Mouse (Mus musculus) intestine, postnatal 0 days (tissue): ENCODE data around the gene Duoxa1. TPM values are rescaled to one million over a fixed set of nuclear protein-coding genes. Genes with fewer than 3 reads are reported as not detected.
A peak's percentile ranks its signal among the peaks of the same experiment; 100 is the strongest.

ENCODE experiments used
- ATAC-seq: fragments of 200-750 bp; cut with Nextera tagmentation; 2 replicates; pipeline ENCODE4 v1.8.0; 2017; ENCODE audit warnings: mild to moderate bottlenecking, moderate TSS enrichment, moderate library complexity
- H3K27ac ChIP-seq: fragments of 300-500 bp; sonication (generic); 2 replicates; pipeline ENCODE4 v1.5.1; 2014; ENCODE audit warnings: mild to moderate bottlenecking, low read depth, low read length, moderate library complexity
- H3K27me3 ChIP-seq: fragments of 300-500 bp; sonication (generic); replicated peaks from 2 replicates; pipeline ENCODE4 v1.6.1; 2014; ENCODE audit warnings: low read length, mixed read lengths; ENCODE audit not compliant: control insufficient read depth, insufficient read depth
- H3K36me3 ChIP-seq: fragments of 300-500 bp; sonication (generic); 2 replicates; pipeline ENCODE4 v1.6.1; 2014; ENCODE audit warnings: mild to moderate bottlenecking, moderate library complexity; ENCODE audit not compliant: control insufficient read depth, insufficient read depth
- H3K4me1 ChIP-seq: fragments of 300-500 bp; sonication (generic); replicated peaks from 2 replicates; pipeline ENCODE4 v1.6.1; 2014; ENCODE audit warnings: antibody characterized with exemption, low read length, mixed read lengths; ENCODE audit not compliant: control insufficient read depth, insufficient read depth
- H3K4me2 ChIP-seq: fragments of 300-500 bp; sonication (generic); replicated peaks from 2 replicates; pipeline ENCODE4 v1.6.1; 2014; ENCODE audit warnings: low read depth, mild to moderate bottlenecking, moderate library complexity
- H3K4me3 ChIP-seq: fragments of 300-500 bp; sonication (generic); 2 replicates; pipeline ENCODE4 v1.5.1; 2014; ENCODE audit warnings: low read depth, low read length
- H3K9ac ChIP-seq: fragments of 300-500 bp; sonication (generic); 2 replicates; pipeline ENCODE4 v1.6.1; 2014; ENCODE audit warnings: mild to moderate bottlenecking, low read depth, low read length
- H3K9me3 ChIP-seq: fragments of 300-500 bp; sonication (generic); 2 replicates; pipeline ENCODE4 v1.6.1; 2016; ENCODE audit warnings: mixed run types; ENCODE audit not compliant: control insufficient read depth
- CTCF ChIP-seq: sonication (generic); IDR thresholded peaks from 2 replicates; pipeline ENCODE4 v1.5.1; 2016; ENCODE audit warnings: low read depth, mild to moderate bottlenecking, control low read depth, antibody characterized with exemption, moderate library complexity
- WGBS: fragments of 180-500 bp; shearing (Covaris S2); extraction: QIAGEN DNeasy Blood & Tissue Kit; methylation state at CpG from one replicate; pipeline ENCODE4 v1.1.7; 2014; 5-methylcytosine and 5-hydroxymethylcytosine counted together
- polyA plus RNA-seq: library from polyadenylated mRNA; unstranded; fragments of >200 nt; fragmentation: Nextera tagmentation; extraction: Ambion mirVana; gene quantifications from 2 replicates; pipeline ENCODE4 v1.2.1, GENCODE M21; 2015

The Duoxa1 gene
- polyA plus RNA-seq: not detected in 2 replicates

- Histone ChIP-seq H3K4me1 (no peaks in the 10 kb centered on the region; the same call in 1 of the 2 replicates), H3K36me3 (no peaks in the 10 kb centered on the region), H3K9ac (no peak within 1 kb of the TSS), H3K9me3 (no peaks in the 10 kb centered on the region), H3K27me3 (peaks cover 47% of the 10 kb centered on the region), H3K4me2 (peak within 1 kb of the TSS; percentile 68), H3K27ac (no peak within 1 kb of the TSS), H3K4me3 (peak within 1 kb of the TSS; percentile 29)
- WGBS: 4% methylated on average over 24 of the region's 24 CpGs
- ATAC-seq: peak; percentile 41
- no peak for TF ChIP-seq CTCF
Measured at GRCm38 (mm10) chr2:122313536-122313935, at the start of gene Duoxa1. TSS of gene Duoxa1 (minus strand) at chr2:122313730.

GRCm38 (mm10) chr2:122362622-122363523 is 49.3 kb upstream of the Duoxa1 start:
- no peak overlapping the region for H3K27ac ChIP-seq
- H3K4me1 ChIP-seq: 0 out of 2 replicates have a peak, but pooled peaks cover 4% of the 10 kb centered on the region
- H3K4me3 ChIP-seq: no peak overlapping the region
- H3K4me2 ChIP-seq: no peak overlapping the region
- no peaks in the 10 kb centered on the region for H3K9me3 ChIP-seq
- H3K27me3 ChIP-seq: no peaks in the 10 kb centered on the region
- no peak overlapping the region for H3K9ac ChIP-seq
- 91% methylated on average over 13 of the region's 13 CpGs for WGBS
- no peak for ATAC-seq
- TF ChIP-seq CTCF: peak; percentile 36
- H3K36me3 ChIP-seq: peaks cover 10% of the 10 kb centered on the region; the same call in 1 of the 2 replicates

GRCm38 (mm10) chr2:122361868-122362621 is 48.5 kb upstream of the Duoxa1 start:
- Histone ChIP-seq H3K4me1 (no peaks in the 10 kb centered on the region), H3K9me3 (no peaks in the 10 kb centered on the region), H3K27ac (no peak overlapping the region), H3K36me3 (peaks cover 10% of the 10 kb centered on the region; the same call in 1 of the 2 replicates), H3K9ac (no peak overlapping the region), H3K27me3 (no peaks in the 10 kb centered on the region), H3K4me2 (no peak overlapping the region), H3K4me3 (no peak overlapping the region)
- ATAC-seq: peak; percentile 35; the same call in 1 of the 2 replicates
- WGBS: 57% methylated on average over 10 of the region's 10 CpGs
- no peak for TF ChIP-seq CTCF

GRCm38 (mm10) chr2:122361181-122361580 is 47.7 kb upstream of the Duoxa1 start:
- no peak for ATAC-seq

GRCm38 (mm10) chr2:122360310-122360709 is 46.8 kb upstream of the Duoxa1 start:
- TF ChIP-seq CTCF: no peak
- Histone ChIP-seq H3K9ac (no peak overlapping the region), H3K4me2 (no peak overlapping the region), H3K36me3 (peaks cover 20% of the 10 kb centered on the region; the same call in 1 of the 2 replicates), H3K27me3 (no peaks in the 10 kb centered on the region), H3K27ac (0 out of 2 replicates have a peak overlapping the region, but pooled peaks have one; percentile 28), H3K9me3 (no peaks in the 10 kb centered on the region), H3K4me1 (no peaks in the 10 kb centered on the region), H3K4me3 (no peak overlapping the region)
- peak; percentile 88 for ATAC-seq
- 55% methylated on average over 6 of the region's 6 CpGs for WGBS

More at GRCm38 (mm10) chr2:122361181-122361580, 47.7 kb upstream of the Duoxa1 start:
- Histone ChIP-seq H3K4me1 (no peaks in the 10 kb centered on the region), H3K9ac (no peak overlapping the region), H3K36me3 (peaks cover 19% of the 10 kb centered on the region; the same call in 1 of the 2 replicates), H3K27ac (no peak overlapping the region), H3K4me2 (no peak overlapping the region), H3K27me3 (no peaks in the 10 kb centered on the region), H3K4me3 (no peak overlapping the region), H3K9me3 (no peaks in the 10 kb centered on the region)
- TF ChIP-seq CTCF: no peak
- WGBS: 64% methylated on average over 6 of the region's 6 CpGs

- WGBS: 77% methylated on average over 3 of the region's 3 CpGs
- ATAC-seq: no peak
- Histone ChIP-seq H3K4me2 (no peak overlapping the region), H3K9me3 (no peaks in the 10 kb centered on the region), H3K4me3 (no peak overlapping the region), H3K4me1 (no peaks in the 10 kb centered on the region), H3K36me3 (peaks cover 33% of the 10 kb centered on the region; the same call in 1 of the 2 replicates), H3K27ac (no peak overlapping the region), H3K27me3 (no peaks in the 10 kb centered on the region), H3K9ac (no peak overlapping the region)
- no peak for TF ChIP-seq CTCF
Measured at GRCm38 (mm10) chr2:122356187-122356586, 42.7 kb upstream of the Duoxa1 start.
